11 mouse cellular contexts compared by ENCODE assay signal in the genomic region with DNA sequence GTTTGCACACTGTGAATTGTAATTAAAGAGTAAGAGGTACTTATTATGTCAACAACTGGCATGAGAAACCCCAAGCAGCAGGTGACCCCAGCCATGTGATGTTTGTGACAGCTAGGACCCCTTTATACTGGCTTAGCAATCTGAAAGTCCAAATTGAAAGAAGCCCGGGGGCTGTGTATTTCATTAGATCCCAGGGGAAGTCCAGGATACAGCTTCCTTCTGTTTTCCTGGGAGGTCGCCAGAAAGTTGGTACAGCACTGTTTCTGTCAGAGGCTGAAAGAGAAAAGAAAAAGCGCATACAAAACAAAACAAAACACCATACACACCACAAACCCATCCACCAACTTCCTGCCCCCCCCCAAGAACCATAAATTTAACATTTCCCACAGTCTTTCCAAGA.
DNase-seq lines count a peak whose midpoint lies in the region; ATAC-seq and TF ChIP-seq lines count a peak whose summit lies in the region.
"Had no signal": no experiment of that assay in that cellular context is flagged by ENCODE, and none has a peak within 500 bp of the region (broad histone marks: within the 10 kb centered on the region; RNA-seq: fewer than 3 reads in every experiment).

No protein-coding gene starts in this region.

- H3K27me3 ChIP-seq in heart, postnatal 0 days (ENCODE audit: control insufficient read depth, insufficient read depth, low read length): no peaks in the 10 kb centered on the region
- H3K27me3 ChIP-seq in neural tube, embryonic 13.5 days: no peaks in the 10 kb centered on the region
- H3K27me3 ChIP-seq in neural tube, embryonic 15.5 days (replicated peaks): no peaks in the 10 kb centered on the region
- H3K27me3 ChIP-seq in midbrain, postnatal 0 days (ENCODE audit: insufficient read depth, low read length): no peaks in the 10 kb centered on the region

- 54% methylated on average over 3 of the region's 3 CpGs for WGBS in heart, postnatal 0 days
- WGBS in neural tube, embryonic 13.5 days: 24% methylated on average over 3 of the region's 3 CpGs
- 29% methylated on average over 3 of the region's 3 CpGs for WGBS in neural tube, embryonic 15.5 days
- WGBS in midbrain, postnatal 0 days: 44% methylated on average over 3 of the region's 3 CpGs

- peak overlapping the region; percentile 24; the same call in 1 of the 2 replicates for H3K4me2 ChIP-seq in heart, postnatal 0 days (ENCODE audit: low read depth, low read length)
- H3K4me2 ChIP-seq in neural tube, embryonic 13.5 days: no peak overlapping the region
- no peak overlapping the region for H3K4me2 ChIP-seq in neural tube, embryonic 15.5 days
- H3K4me2 ChIP-seq in midbrain, postnatal 0 days (ENCODE audit: low read depth, low read length, poor library complexity, severe bottlenecking): no peak overlapping the region

- peak; percentile 55 to 58 for DNase-seq in cerebellum, adult 18-20 months
- DNase-seq in cerebellum, adult 8-10 months: no peak
- DNase-seq in heart, postnatal 0 days (ENCODE audit: low spot score): no peak
- DNase-seq in heart, adult 8-10 months (ENCODE audit: low spot score): no peak
- DNase-seq in midbrain, postnatal 0 days (ENCODE audit: low spot score): peak; percentile 69
- DNase-seq in layer of hippocampus, postnatal 25 days (ENCODE audit: extremely low spot score in 1 of 2, low spot score in 1 of 2): no peak
- DNase-seq: liver, postnatal 0 days; right cerebral cortex, postnatal 4 days had no signal

- H3K4me3 ChIP-seq in heart, postnatal 0 days (ENCODE audit: low read depth, low read length): no peak overlapping the region
- H3K4me3 ChIP-seq in neural tube, embryonic 13.5 days: no peak overlapping the region
- H3K4me3 ChIP-seq in neural tube, embryonic 15.5 days (replicated peaks): no peak overlapping the region
- H3K4me3 ChIP-seq in midbrain, postnatal 0 days (ENCODE audit: low read depth, low read length): no peak overlapping the region

- H3K9ac ChIP-seq in heart, postnatal 0 days (replicated peaks; ENCODE audit: low read depth, low read length): no peak overlapping the region
- H3K9ac ChIP-seq in neural tube, embryonic 13.5 days: no peak overlapping the region
- no peak overlapping the region for H3K9ac ChIP-seq in neural tube, embryonic 15.5 days (replicated peaks)
- H3K9ac ChIP-seq in midbrain, postnatal 0 days (replicated peaks; ENCODE audit: low read length, poor library complexity, severe bottlenecking): no peak overlapping the region
- H3K9ac ChIP-seq: liver, postnatal 0 days had no signal

- ATAC-seq in heart, postnatal 0 days (ENCODE audit: insufficient read depth, low read depth): no peak
- peak; percentile 73; the same call in 1 of the 2 replicates for ATAC-seq in neural tube, embryonic 13.5 days (ENCODE audit: low read depth)
- ATAC-seq in neural tube, embryonic 15.5 days (ENCODE audit: low FRiP score): no peak
- no peak for ATAC-seq in midbrain, postnatal 0 days (ENCODE audit: low FRiP score)
- ATAC-seq: inflammation-experienced regulatory T-cells, adult 6 months; liver, postnatal 0 days had no signal

- TF ChIP-seq EP300 in heart, postnatal 0 days (IDR thresholded peaks at IDR 0.05; ENCODE audit: low read depth): no peak

- TF ChIP-seq CTCF in heart, postnatal 0 days (IDR thresholded peaks at IDR 0.05; ENCODE audit: low read depth): no peak
- no peak for TF ChIP-seq CTCF in midbrain, postnatal 0 days (IDR thresholded peaks at IDR 0.05)

- H3K9me3 ChIP-seq in heart, postnatal 0 days (replicated peaks; ENCODE audit: control insufficient read depth, low read length): no peaks in the 10 kb centered on the region
- H3K9me3 ChIP-seq in neural tube, embryonic 13.5 days: no peaks in the 10 kb centered on the region
- H3K9me3 ChIP-seq in neural tube, embryonic 15.5 days (replicated peaks): no peaks in the 10 kb centered on the region
- H3K9me3 ChIP-seq in midbrain, postnatal 0 days (ENCODE audit: low read length): no peaks in the 10 kb centered on the region

- no peak overlapping the region for H3K27ac ChIP-seq in heart, postnatal 0 days (ENCODE audit: low read depth)
- H3K27ac ChIP-seq in neural tube, embryonic 13.5 days (replicated peaks): 0 out of 2 replicates have a peak overlapping the region, but pooled peaks have one; percentile 20
- H3K27ac ChIP-seq in neural tube, embryonic 15.5 days (replicated peaks): no peak overlapping the region; the same call in 1 of the 2 replicates
- no peak overlapping the region; the same call in 1 of the 2 replicates for H3K27ac ChIP-seq in midbrain, postnatal 0 days (ENCODE audit: low read depth, low read length)

- peaks cover 35% of the 10 kb centered on the region for H3K4me1 ChIP-seq in heart, postnatal 0 days (ENCODE audit: control insufficient read depth, insufficient read depth)
- peaks cover 55% of the 10 kb centered on the region for H3K4me1 ChIP-seq in neural tube, embryonic 13.5 days (replicated peaks)
- H3K4me1 ChIP-seq in neural tube, embryonic 15.5 days: peaks cover 18% of the 10 kb centered on the region
- H3K4me1 ChIP-seq in midbrain, postnatal 0 days (ENCODE audit: insufficient read depth, low read length): no peaks in the 10 kb centered on the region

- no peaks in the 10 kb centered on the region for H3K36me3 ChIP-seq in heart, postnatal 0 days (replicated peaks; ENCODE audit: control insufficient read depth, insufficient read depth, low read length)
- no peaks in the 10 kb centered on the region for H3K36me3 ChIP-seq in neural tube, embryonic 13.5 days
- no peaks in the 10 kb centered on the region for H3K36me3 ChIP-seq in neural tube, embryonic 15.5 days
- H3K36me3 ChIP-seq in midbrain, postnatal 0 days (ENCODE audit: insufficient read depth, low read length): no peaks in the 10 kb centered on the region

Comparison
In these comparisons a context has a peak if more than half of its experiments do, and no peak if none do; other contexts are left out.
1. DNase-seq: peak in cerebellum, adult 18-20 months (2 of 2) and midbrain, postnatal 0 days (single experiment); none in cerebellum, adult 8-10 months (single experiment), heart, postnatal 0 days (single experiment), heart, adult 8-10 months (single experiment) and layer of hippocampus, postnatal 25 days (0 of 2).